Mouse (Mus musculus) telencephalon, adult 2 months (tissue): ENCODE measurements around the gene Bpifa1.
"Not testable (repeated sequence)": the region's sequence is repeated elsewhere in the genome, so short reads cannot be mapped to it uniquely, and the experiment has no call there.

ENCODE experiments used
- DNase-seq: peaks from one replicate; pipeline ENCODE4 v3.0.0-alpha.2; 2011; ENCODE audit warnings: low read depth, low spot score

The Bpifa1 gene

DNA sequence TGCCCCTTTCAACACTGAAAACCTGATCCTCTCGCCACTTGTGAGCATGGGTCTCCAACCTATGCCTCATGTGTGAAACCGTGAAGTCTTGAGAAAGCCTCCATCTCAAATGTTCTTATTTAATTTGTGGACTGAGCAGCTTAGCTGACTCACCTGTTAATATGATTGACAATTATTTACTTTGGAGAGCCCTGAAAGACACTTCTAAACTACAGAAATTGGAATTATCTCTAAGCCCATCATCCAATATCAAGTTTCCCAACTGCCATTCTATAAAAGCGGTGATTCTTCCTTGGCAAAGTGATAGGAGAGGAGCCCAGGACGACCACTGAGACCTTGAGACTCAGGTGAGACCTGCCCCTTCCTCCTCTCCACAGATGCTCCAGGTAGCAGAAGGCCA is at the start of gene Bpifa1:
Bpifa1 (plus strand) TSS at position 301 of the 400 bp plus-strand sequence.
- no peak for DNase-seq

DNA sequence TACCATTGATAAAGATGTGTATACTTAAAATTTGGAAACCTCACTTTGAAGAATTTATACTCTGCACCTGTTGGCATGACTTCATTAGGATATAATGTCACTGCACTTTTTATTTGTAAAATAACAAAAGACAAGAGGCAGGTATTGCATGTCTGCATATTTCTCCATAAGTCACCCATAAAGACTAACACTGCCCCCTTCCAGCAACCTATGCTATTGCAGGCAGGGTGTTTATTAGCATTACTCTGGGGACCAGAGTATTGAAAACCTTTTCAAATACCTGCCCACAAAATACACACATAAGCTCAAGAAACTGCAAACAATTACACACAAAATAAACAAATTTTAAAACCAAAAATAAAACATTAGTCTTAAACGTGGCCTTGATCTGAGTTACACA is 44.9 kb upstream of the Bpifa1 start:
- DNase-seq, result no peak

DNA sequence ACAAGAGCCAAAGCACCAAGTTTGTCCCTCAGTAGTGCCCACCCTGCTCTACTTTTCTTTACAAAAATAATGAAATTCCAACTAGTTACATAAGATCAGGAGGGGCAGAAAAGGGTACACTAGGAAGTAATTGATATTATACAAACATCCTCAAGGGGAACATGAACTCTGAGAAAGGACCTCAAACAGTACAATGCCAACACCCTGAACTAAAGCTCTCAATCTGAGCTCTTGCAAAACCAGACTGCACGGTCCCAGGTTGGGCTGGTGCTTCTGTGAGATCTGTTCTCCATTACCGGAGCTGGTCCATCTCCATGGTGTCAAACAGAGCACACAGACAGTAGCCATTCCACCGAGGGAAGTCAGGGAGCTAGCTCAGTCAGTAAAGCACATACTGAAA is 25.3 kb upstream of the Bpifa1 start:
- DNase-seq, result no peak

DNA sequence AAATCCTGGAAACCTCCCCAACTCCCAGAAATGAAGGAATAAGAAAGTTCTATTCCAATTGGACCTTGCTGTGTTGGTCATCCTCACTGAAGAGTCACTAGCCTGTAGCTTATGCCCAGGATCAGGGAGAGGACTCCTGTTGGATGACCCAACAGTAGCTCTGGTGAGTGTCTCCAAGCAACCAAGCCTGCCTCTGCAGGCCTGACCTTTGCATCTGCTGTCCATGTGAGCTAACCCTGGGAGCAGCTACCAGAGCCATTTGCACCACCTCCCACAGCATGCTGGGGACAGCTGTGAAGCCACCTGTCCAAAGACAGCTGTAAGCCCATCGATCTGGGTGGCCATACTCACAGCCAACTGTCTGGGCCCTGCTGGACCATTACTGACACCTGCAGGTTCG is 12.6 kb upstream of the Bpifa1 start, which contains the start of gene Bpifa3:
Bpifa3 (plus strand) TSS at position 217 of the 400 bp plus-strand sequence.
- DNase-seq, result no peak

DNA sequence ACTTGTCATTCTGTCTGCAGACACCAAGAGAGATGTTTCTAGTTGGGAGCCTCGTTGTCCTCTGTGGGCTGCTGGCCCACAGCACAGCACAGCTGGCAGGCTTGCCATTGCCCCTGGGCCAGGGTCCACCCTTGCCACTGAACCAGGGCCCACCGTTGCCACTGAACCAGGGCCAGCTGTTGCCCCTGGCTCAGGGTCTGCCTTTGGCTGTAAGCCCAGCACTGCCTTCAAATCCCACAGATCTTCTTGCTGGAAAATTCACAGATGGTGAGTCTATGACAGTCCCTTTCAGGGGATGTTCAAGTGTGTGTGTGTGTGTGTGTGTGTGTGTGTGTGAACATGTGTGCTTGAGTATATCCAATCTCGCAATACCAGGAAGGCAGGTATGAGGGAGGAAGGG is 1.1 kb downstream of the Bpifa1 start:
- no peak for DNase-seq

DNA sequence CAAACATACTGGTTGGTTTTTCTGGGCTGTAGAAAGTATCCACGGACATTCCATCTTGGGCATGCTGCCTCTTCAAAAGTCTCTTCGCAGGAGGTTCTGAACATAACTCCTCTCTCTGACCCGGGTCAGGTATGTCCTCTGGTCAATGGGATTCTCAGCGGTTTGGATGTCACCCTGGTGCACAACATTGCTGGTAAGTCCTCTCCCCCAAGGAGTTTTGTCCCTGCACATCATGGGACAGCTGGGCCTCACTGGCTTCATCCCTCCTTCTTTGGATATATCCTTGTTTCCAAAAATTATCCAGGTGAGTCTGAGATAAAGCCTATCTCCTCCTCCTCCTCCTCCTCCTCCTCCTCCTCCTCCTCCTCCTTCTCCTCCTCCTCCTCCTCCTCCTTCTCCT is 4.8 kb downstream of the Bpifa1 start:
- no peak for DNase-seq

DNA sequence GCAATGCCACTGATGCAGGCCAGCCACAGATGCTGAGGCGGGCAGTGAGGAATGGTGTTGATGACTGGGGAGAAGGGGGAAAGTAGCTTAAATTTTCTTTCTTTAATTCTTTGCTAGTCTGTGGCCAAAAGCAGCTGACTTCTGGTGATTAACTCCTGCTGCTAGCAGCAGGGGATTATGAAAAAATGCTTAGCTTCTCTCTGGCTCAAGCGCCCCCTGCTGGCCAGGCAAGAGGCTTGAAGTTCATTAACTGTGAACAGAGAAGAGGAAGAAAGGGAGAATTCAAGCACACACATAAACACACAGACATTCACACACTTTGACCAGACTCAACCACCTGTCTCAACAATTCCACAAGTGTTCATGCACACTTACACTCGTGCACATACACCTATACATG is 15.8 kb downstream of the Bpifa1 start:
- DNase-seq, result peak; percentile 11

DNA sequence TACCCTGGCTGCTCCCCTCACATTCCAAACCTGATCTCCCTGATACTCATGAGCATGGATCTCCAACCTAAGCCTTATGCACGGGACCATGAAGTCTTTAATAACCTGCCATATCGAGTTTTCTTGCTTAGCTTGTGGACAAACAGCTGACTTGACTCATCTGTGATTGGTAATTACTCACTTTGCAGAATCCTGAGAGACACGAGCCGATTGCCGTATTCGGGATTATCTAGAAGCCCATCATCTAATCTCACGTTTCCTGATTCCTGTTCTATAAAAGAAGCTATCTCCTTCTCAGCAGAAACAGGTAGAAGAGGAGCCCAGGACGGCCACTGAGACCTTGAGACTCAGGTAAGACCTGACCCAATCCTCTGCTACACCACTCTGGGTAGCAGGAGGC is 19.6 kb downstream of the Bpifa1 start, which contains the start of gene Bpifa5:
Bpifa5 (plus strand) TSS at position 301 of the 400 bp plus-strand sequence.
- no peak for DNase-seq

DNA sequence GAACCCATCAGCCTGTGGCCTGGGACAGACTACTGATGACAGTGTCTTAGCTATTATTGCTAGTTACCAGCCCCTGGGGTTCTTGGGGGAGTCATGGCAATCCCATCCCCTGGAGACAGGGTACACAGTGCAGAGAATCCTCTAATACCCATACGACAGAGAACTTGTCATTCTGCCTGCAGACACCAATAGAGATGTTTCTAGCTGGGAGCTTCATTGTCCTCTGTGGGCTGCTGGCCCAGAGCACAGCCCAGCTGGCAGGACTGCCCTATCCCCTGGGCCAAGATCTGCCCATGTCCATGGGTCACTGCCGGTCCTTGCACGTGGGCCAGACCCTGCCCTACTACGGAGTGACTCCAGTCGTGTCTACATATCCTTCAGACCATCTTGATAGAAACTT is 20.6 kb downstream of the Bpifa1 start:
- no peak for DNase-seq

DNA sequence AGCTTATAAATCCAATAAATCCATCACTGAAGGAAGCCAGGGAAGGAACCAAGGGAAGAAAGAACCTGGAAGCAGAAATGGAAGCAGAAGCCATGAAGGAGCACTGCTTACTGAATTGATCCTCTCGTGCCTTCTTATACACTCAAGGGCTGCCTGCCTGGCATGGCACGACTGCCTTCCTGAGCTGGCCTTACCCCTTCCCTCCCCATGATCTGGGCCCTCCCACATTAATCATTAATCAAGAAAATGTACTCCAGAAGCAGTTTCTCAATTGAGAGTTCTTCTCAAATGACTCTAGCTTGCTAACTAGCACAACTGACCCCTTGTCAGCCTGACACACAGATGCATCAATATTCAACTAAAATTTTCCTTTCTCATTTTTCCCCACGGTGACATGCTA is 26.5 kb downstream of the Bpifa1 start:
- no peak for DNase-seq

DNA sequence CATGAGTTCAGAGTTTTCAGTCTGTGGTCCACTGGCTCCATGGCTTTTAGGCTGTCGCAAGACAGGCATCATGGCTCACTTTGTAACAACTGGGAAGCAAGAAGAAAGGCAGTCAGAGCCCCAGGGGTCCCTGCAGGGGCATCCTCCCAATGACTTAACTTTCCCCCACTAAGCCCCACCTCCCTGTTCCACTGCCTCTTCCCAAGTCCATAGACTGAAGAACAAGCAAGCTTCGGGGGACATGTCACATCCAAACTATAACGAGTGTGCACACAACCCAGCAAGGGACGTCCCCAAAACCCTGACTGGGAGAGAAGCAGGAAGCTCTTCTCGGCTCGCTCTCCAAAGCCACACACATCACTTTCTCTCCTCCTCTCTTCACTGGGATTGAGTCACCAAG is 28.9 kb downstream of the Bpifa1 start:
- no peak for DNase-seq

DNA sequence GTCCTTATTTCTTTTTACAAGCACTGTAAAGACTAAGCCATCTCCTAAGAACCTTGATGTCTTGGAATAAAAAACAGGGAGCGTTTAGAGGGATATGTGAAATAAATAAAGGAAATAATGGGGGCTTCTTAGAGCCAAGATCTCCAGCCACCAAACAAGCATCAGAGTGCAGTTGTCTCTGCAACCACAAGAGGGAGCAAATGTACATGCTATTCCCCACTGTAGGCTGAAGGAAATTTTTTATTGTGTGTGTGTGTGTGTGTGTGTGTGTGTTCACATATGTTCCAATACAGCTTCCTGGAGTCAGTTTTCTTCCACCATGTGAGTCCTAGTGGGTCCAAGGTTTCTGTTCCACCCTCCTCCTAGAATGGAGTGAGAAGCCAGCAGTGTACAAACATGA is 30.6 kb downstream of the Bpifa1 start:
- no peak for DNase-seq

DNA sequence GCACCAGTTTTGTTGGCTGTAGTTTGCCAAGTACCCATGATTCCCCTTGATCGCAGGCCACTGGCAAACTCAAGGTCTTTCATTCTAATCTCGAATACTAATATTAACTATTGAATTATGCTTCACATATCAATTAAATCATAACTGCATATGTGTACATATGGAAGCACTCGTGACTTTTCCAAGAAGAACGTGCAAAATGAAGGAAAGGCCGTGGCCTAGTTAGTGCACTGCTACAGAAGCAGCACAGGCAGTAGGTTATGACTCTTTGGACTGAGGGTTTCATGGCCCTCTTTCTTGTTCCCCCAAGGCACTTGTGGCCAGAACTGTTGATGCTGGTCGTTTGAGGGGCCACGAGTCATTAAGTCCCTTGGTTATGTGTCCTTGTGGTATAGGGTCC is 39.2 kb downstream of the Bpifa1 start:
- not testable (repeated sequence) for DNase-seq

DNA sequence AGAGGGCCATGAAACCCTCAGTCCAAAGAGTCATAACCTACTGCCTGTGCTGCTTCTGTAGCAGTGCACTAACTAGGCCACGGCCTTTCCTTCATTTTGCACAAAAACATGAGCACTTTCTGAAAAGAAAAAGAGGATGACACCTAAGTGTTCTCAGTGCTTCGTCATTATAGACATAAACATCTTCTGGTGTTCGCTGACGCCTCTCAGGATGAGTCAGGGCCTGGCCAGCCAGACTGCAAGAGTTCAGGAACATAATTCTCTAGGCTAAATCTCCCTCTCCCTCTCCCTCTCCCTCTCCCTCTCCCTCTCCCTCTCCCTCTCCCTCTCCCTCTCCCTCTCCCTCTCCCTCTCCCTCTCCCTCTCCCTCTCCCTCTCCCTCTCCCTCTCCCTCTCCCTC is 40.4 kb downstream of the Bpifa1 start:
- DNase-seq, result not testable (repeated sequence)

DNA sequence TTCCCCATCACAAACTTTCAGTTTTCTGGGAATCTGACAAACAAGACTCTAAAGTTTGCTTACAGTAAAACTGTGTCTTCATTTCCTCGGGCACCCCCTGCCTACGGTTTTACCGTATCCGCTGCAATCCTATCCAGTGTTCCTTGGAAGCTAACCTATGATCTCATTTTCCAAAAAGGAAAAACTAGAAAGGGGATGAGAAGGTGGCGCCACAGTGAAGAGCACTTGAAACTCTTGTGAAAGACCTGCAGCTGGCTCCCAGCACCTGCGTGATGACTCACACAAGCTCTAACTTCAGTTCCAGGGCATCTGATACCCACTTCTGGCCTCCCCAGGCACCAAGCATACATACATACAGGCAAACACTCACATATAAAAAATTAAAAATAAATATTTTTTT is 42.6 kb downstream of the Bpifa1 start:
- DNase-seq, result no peak

DNA sequence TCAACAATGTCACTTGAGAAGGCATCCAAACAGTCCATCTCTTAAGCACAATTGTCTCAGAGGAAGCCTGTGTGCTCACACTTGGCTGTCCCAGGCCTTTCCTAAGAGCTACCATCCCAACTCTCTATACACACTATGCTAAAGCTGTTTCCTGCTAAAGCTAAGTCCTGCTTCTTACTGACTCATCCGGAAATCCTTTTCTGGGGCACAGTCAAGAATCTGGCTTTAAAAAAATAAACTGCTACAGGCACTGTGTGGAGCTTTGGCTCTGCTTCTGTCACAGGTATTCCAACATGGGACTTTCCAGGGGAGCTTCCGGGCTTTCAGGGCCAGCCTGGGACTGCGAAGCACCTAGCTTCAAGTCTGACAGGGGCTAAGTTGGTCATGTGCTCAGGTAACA is 43.1 kb downstream of the Bpifa1 start:
- DNase-seq, result no peak

DNA sequence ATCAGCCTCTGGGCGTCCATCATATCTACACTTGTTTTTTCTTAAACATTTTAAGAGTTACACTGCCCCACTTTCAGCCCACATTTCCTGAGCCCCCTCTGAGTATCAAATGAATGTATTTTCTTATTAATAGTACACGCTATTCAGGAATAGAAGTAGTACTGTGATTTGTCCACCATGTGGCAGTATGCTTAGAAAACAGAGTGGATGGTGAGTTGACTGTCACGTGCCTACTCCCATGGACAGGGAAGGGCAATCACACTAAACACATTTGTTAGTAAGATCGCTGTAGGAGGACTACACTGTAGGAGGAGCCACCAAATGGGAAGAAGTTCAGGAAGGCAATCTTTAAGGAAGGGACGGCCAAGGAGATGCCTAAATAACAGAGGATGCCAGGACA is 44.8 kb downstream of the Bpifa1 start:
- no peak for DNase-seq

DNA sequence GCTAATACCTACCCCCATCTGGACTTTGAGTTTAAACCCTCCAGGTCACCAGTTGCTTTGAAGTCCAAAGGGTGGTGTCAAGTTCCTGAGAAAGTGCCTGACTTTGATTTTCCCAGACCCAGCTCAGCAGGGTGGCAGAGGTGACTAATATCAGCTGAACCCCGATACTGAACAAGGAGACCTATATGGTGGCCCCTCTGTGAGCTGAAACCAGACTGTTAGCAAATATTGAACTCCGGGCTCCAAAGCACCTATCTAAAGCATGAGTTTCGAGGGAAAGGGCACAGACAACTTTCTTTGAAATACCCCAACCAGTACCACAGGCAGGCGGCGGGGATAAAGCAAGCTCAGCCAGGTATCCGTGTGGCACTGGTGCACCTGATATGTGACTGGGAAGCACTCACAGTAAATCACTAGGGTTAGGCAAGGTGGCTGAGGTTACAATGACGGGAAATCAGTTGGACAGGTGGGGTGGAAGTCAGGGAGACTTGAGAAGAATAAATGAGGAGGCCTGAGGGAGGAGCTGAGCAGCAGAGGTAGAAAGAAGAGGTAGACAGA is 47.3 kb downstream of the Bpifa1 start:
- DNase-seq, result no peak

DNA sequence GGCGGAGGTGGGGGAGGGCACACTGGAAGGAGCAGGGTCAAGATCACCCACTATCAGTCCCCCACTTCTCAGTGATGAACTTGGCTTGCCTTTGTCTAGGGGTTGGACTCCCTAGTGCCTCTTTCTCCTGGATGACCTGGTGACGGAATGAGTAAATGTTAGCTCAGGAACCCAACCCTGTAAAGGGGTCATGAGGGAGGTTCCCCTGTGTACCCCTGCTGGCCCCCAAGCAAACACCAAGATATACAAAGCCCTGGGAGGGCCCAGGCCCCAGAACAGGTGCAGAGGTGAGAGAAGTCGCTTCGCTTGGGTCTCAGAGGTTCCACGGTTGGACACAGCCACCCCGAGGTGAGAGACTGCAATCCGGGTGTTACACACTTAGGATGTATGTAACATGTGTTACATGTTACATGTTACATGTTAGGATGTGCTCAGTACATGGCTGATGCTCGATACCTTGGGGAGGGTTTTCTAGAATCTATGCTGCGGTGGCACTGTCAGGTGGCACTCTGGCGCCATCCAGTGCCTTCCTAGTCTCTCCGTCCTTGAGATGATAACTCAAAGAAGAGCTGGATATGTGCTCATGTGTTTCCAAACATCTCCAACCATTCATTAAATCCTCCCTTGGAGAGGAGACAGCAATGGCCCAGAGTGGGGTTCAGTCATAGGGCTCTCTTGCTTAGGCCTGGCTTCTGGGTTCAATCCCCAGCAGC is 48.0 kb downstream of the Bpifa1 start, which contains the start of gene Bpifb1:
Bpifb1 (plus strand) TSS at position 273 of the 713 bp plus-strand sequence.
- DNase-seq, result no peak

DNA sequence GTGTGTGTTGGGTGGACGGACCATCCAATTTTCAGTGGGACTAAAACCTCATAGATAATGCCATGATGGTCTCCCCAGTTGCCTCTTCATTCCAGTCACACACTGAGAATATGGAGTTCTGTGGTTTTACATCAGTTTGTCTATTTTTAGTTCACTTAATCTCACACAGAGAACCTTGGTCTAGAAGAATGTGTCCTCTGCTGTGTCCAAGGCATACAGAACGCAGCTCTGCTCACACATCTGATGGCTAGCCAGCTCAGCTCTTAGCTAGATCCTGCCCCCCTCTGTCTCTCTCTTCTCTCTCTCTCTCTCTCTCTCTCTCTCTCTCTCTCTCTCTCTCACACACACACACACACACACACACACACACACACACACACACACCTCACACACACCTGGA is 49.5 kb downstream of the Bpifa1 start:
- no peak for DNase-seq

DNA sequence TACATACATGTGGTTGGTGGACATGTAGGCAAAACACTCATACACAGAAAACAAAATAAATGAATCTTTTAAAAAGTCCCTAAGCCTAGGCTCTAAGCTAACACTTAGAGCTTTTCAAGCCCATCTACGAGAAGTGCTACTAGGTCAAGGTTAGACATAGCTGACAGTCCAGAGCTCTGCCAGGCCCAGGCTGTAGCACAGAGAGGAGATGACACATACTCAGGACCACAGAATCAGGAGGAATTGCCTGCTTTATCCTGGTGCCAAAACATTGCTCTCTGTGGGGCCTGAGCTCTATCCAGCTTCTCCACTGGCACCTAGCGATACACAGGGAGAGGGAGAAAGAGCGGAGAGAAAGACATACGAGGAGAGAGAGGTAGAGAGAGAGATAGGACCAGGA is 50.4 kb downstream of the Bpifa1 start:
- DNase-seq, result no peak

DNA sequence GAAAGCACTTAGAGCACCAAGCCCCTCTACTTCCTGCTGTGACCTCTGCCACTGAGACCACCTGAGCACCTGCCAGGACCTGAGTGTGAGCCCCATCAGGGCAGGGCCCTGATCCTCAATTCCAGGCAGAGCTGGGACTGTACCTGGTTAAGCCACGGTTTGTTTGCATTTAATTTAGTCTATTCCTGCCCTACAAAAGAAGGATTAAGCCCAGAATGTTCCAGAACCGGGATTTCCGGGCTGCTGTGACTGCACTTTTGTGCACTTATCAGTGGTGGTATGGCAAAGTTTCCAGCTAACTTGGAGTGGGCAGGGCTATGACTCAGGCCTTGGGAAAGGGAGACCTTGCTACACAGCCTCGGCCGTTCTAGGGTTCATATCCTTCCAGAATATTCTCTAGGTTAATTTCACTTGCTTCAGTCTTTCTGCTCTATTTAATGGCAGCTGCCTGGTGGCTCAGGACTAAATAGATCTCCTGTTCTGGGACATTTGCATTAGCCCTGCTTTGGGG is 51.4 kb downstream of the Bpifa1 start:
- DNase-seq, result no peak

DNA sequence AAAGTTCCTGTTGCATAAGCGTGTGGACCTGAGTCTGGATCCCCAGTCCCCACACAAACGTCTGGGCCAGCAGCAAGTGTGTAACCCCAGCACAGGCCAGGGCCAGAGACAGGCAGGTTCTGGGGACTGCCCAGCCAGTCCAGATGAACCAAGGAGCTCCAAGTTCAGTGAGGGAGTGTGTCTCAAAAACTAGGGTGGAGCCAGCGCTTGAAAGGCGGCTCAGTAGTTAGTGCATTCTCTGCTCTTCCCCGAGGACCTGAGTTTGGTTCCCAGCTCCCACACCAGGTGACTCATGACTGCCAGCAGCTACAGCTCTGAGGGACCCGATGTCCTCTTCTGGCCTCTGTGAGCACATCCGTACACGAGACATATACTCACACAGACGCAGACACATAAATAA is 54.4 kb downstream of the Bpifa1 start:
- DNase-seq, result no peak
